Mouse (Mus musculus) bone marrow, adult 2 months (tissue): ENCODE measurements around the gene Wdr76.

Experiments used
- CTCF ChIP-seq: fragments of 200-500 bp; IDR thresholded peaks from 2 replicates; pipeline ENCODE4 v1.5.1; 2011; ENCODE audit warnings: low read length, control low read depth; ENCODE audit not compliant: control insufficient read depth, insufficient read depth
- POLR2A ChIP-seq: fragments of 200-500 bp; IDR thresholded peaks from 2 replicates; pipeline ENCODE4 v1.6.1; 2011; ENCODE audit warnings: low read depth, mild to moderate bottlenecking, control low read depth, low read length, borderline replicate concordance; ENCODE audit not compliant: control insufficient read depth

GRCm38 (mm10) chr2:121507173-121507950 lies 839 bp downstream of the Wdr76 start:
- TF ChIP-seq CTCF (no peak), POLR2A (no peak)
